Mouse (Mus musculus): Measurements from ENCODE around the gene Pigr.

DNA sequence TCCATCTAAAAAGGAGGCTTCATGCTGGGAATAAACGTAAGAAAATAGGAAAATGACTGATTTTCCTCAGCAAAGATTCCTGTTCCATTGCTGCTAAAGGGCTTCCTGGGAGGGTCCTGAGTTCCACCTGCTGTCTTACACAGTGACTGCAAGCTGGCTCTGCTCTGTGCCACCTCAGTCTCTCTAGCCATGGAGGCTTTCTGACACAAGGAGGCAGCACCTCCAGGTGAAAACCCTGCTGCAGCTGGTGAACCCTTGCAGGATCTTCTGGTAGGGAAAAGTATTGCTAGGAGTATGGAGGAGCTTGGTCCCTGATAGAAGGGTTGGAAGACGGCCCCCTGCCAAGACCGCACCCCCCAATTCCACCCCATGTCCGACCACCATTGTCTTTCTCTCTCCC, 39.5 kb upstream of the Pigr start:
- TF ChIP-seq CTCF (IDR thresholded peaks at IDR 0.05; ENCODE audit: low read depth, low read length) (peak; percentile 60), POLR2A (IDR thresholded peaks at IDR 0.05; ENCODE audit: insufficient read depth, low read length) (no peak), EP300 (IDR thresholded peaks at IDR 0.05; ENCODE audit: insufficient read depth, low read depth, low read length) (no peak)

All from ES-Bruce4 (cell line).